Mouse (Mus musculus): Measurements from ENCODE around the gene Megf11.

DNA sequence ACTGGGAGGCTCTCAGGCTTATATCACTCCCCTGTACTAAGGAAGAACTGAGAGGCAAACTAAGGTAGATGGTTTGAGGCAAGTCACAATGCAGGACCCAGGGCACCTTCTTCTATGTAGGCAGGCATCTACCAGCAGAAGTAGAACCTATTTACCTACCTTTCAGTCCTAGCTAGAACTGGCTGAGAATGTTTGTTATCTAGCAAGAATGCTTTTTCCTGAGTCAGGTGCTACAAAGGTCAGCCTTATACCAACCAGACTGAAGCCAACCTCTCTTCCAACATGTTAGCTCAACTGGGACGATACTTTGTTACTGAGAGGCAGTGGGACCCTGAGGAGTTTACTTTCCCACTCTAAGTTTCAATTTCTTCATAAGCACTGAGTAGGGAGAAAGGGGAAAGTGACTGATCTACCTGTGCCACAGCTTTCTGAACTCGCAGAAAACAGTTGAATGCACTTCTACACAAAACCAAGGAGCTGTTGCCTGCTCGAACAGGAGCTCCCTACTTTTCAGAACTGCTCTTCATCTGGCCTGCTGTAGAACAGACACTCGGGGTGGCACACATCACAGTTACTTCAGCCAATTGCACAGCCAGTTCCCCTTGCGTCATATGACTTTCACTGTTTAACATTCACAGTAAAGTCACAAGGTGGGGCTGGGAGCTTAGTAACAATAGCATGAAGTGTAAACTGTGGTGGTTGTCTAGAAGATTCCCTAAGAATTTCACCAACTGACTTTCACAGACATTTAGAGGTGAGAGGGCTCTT lies 318.8 kb downstream of the Megf11 start:
- TF ChIP-seq CTCF (IDR thresholded peaks at IDR 0.05; ENCODE audit: low read depth, low read length) (no peak), POLR2A (IDR thresholded peaks at IDR 0.05; ENCODE audit: insufficient read depth, low read length) (no peak)
